Mouse (Mus musculus) bone marrow macrophage, adult 2 months (primary cell): ENCODE data around the gene Gm42517. TPM values are rescaled to one million over a fixed set of nuclear protein-coding genes. Genes with fewer than 3 reads are reported as not detected.

Experiments used
- H3K27ac ChIP-seq: 2 replicates; pipeline ENCODE4 v1.5.1; 2012; ENCODE audit warnings: low read depth, low read length; ENCODE audit not compliant: insufficient read depth
- H3K4me1 ChIP-seq: 2 replicates; pipeline ENCODE4 v1.6.1; 2012; ENCODE audit warnings: low read length; ENCODE audit not compliant: control insufficient read depth, insufficient read depth
- H3K4me3 ChIP-seq: 2 replicates; pipeline ENCODE4 v1.5.1; 2012; ENCODE audit warnings: mild to moderate bottlenecking, low read length, moderate library complexity; ENCODE audit not compliant: insufficient read depth
- CTCF ChIP-seq: IDR thresholded peaks from 2 replicates; pipeline ENCODE4 v1.5.1; 2012; ENCODE audit warnings: low read depth, mild to moderate bottlenecking, low read length, moderate library complexity
- POLR2A ChIP-seq: IDR thresholded peaks from 2 replicates; pipeline ENCODE4 v1.6.1; 2012; ENCODE audit warnings: mild to moderate bottlenecking, low read depth, low read length, borderline replicate concordance
- polyA plus RNA-seq: library from polyadenylated mRNA; stranded (reverse); fragments of >200 nt; gene quantifications from 2 replicates; pipeline ENCODE4 v1.2.4, GENCODE M21; 2012; ENCODE audit not compliant: missing spikeins, insufficient read depth, insufficient read length

The Gm42517 gene
- polyA plus RNA-seq, 1 experiment: not detected

DNA sequence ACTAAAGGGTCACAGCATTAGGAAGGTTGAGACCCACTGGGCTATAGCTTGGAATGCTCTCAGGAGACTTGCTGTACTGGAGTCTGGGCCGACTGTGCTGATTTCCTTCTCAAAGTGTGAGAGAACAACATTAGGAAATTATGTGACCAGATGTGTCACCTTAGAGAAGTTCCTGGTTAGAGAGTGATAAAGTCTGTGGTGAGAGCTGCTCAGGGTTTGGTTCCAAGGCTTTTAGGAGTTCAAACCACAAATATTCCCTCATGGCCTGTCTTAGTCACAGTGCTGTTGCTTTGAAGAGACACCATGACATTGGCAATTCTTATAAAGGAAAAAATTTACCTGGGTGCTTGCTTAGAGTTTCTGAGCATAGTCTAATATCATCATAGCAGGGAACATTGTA lies 8.3 kb upstream of the Gm42517 start:
- TF ChIP-seq CTCF (no peak), POLR2A (no peak)
- Histone ChIP-seq H3K4me1 (peaks cover 21% of the 10 kb centered on the region), H3K27ac (no peak overlapping the region), H3K4me3 (no peak overlapping the region)

DNA sequence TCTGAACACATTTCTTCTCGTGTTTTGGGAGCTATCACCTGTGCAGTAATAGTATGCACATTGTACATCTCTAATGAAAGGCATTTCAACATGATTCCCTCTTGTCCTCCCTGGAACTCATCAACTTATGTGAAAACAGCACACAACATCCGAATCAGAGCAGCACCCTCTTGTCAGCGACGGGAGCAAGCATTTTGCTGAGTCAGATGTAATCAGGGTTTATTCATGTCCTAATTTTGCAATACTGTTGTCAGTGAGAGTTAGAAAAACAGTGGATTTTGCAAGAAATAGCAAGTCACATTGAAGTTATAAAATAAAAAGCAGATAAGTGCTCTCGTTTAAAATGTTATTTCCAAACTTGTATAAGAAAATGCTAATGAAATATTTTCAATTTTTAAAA lies 6.4 kb upstream of the Gm42517 start:
- H3K4me3 ChIP-seq: no peak overlapping the region
- H3K4me1 ChIP-seq: peaks cover 21% of the 10 kb centered on the region
- no peak overlapping the region for H3K27ac ChIP-seq
- no peak for TF ChIP-seq POLR2A
- TF ChIP-seq CTCF: no peak

DNA sequence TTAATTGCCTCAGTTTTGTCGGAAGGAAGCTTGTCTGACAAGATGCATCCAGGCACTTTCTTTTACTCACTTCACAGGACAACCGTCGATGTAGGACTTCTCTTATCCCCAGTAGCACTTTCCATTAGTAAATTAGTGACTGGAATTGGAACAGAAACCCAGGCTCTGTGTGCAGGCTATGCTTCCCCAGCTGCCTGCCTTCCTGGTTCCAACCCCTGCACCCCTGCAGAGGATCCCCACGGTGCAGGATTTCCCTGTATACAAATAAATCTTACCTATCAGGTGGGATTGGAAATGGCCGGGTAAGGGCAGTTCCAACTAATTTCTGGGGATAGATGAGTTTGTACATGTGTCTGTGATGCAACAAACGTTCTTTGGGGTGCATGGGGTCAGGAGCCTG lies 2.2 kb upstream of the Gm42517 start:
- Histone ChIP-seq H3K27ac (no peak overlapping the region), H3K4me3 (no peak overlapping the region), H3K4me1 (peaks cover 13% of the 10 kb centered on the region)
- no peak for TF ChIP-seq POLR2A
- no peak for TF ChIP-seq CTCF

DNA sequence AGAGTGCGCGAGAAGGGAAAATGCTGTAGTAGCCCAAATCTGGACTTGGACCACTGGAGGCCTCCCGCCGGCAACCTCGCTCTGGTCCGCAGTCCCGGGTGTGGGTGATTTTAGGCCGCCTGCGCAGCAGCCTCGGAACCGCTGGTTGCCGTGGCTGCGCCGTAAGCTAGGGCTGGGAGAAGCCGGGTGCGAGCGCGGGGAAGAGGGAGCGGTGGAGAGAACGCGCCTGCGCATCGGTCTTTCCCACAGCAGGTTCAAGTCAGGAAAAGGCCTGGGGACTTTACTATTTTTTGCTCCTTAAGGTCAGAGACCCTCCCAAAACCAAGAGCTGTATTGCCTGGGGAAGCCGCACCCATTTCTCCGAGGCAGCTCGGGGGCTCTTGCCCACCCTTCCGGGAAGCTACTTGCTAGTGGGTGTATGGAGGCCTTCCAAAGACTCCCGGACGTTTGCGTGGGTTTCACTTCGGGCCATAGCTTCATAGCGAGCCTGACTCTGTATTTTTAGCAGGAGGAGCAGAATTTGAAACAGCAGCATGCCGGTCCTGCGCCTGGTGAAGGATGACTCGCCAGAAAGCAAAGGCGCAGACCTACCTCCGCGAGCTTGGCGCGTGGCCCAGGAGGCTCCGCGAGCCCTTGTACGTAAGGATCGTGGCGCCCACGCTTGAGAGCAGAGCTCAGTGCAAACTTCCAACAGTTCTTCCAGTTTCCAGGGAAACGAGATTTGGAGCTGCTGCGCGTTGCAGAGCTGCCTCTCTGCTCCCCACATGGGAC lies 1.3 kb upstream of the Gm42517 start:
- H3K27ac ChIP-seq: no peak overlapping the region
- TF ChIP-seq CTCF (no peak), POLR2A (no peak)
- peak overlapping the region; percentile 63 for H3K4me3 ChIP-seq
- peaks cover 6% of the 10 kb centered on the region for H3K4me1 ChIP-seq

DNA sequence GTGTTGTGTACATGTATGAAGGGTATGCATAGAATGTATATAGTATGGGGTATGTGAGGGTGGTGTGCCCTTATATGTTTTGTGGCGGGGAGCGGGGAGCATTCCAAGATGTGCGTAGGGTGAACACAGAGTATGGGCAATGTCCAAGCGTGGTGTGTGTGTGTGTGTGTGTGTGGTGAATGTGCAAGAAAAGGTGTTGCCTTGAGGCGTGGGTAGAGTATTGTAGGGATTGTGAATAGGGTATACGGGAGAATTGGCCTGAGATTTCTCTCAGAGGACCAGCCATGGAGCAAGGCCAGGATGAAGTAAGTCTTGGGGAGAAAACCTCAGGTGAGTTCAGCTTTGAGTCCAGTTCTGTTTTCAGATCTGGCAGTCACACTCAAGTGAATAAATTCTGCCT lies 724 bp upstream of the Gm42517 start:
- TF ChIP-seq POLR2A (no peak), CTCF (no peak)
- Histone ChIP-seq H3K4me1 (0 out of 2 replicates have a peak, but pooled peaks cover 2% of the 10 kb centered on the region), H3K4me3 (peak overlapping the region; percentile 63), H3K27ac (no peak overlapping the region)

DNA sequence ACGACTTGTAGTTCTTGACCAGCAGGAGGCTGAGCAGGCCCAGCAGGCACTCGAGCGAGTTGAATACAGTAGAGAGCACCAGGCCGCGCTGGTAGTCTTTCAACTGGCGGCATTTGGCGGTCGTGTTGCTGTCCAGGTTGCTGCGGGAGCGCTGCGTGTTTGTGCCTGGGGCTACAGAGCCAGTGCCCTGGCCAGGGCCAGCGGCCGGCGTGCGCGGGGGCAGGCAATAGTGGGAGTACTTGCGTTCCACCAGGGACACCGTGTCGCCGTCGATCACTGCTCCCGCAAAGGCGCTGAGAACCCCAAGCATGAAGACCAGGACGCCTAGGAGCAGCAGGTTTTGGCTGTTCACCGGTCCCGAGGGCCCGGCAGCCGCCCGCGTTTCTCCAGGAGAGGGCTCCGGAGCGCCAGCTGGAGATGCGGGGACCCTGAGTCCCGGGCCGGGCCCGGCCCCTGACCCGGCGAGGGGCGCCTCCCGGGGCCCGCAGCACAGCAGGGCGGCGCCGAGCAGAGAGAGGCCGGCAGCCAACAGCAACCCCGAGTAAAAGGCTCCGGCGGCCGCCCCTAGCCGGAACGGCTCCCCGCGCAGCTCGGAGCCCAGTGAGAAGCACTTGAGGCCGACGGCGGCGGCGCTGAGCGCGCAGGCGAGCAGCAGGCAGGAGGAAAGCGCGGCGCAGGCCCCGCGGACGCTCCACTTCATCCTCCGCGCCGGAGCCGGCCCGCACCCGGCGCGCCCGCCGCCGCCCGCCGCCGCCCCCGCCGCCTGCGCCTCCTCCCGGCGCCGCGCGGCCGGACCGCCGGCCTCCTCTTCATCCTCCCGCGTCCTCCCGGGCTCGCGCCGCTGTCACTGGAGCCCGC lies 509 bp downstream of the Gm42517 start:
- H3K4me3 ChIP-seq: peak overlapping the region; percentile 63
- H3K4me1 ChIP-seq: 0 out of 2 replicates have a peak, but pooled peaks cover 2% of the 10 kb centered on the region
- H3K27ac ChIP-seq: no peak overlapping the region
- TF ChIP-seq POLR2A: no peak
- TF ChIP-seq CTCF: no peak

DNA sequence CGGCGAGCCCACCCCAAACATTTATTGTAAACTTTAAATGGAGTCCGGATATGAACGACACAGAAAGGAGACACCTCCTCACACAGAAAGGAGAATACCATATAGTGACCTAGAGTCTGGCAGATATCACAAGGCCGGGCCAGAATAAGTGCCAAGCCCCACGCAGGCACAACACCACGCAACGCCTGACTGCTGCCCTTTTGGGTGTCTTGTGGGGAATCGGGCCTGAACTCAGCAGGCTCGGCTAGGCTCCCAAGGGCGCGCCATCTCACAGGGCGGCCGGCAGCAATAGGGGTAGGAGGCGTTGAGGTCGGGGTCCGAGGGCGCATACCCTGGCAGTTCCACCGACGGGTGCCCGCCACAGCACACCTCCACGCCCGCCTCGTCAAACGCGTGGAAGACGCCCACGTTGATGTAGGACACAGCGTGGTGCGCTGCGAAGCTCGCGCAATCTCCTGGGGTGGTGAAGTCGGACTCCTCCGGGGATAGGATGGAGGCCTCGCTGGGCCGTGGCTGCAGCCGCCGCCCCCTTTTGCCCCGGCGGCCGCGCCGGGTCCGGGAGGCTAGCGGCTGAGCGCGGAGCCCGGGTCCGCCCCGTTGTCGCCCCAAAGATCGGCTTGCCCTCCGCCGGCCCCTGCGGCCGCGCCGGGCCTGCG lies 1.3 kb downstream of the Gm42517 start:
- Histone ChIP-seq H3K4me3 (peak overlapping the region; percentile 63), H3K27ac (no peak overlapping the region), H3K4me1 (0 out of 2 replicates have a peak, but pooled peaks cover 2% of the 10 kb centered on the region)
- TF ChIP-seq CTCF (no peak), POLR2A (no peak)

DNA sequence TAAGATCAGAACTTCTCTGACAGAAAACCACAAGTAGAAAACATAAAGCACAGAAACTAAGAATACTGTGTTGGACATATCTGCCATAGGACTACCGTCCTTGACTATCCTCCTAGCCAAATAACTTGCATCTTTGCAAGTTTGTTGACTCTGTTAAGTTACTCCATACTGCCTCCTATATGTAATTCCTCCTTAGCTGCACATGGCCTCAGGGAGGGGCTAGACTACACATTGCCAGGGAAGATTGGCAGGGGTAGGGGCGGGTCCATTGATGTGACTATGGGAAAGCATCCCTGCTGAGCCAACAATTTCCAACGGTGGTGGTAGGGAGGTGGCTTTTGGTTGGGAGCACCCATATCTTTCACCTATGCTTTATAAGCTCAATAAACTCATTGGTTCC lies 5.4 kb downstream of the Gm42517 start:
- no peak overlapping the region for H3K27ac ChIP-seq
- no peak overlapping the region for H3K4me3 ChIP-seq
- TF ChIP-seq CTCF (no peak), POLR2A (no peak)
- H3K4me1 ChIP-seq: peaks cover 13% of the 10 kb centered on the region

DNA sequence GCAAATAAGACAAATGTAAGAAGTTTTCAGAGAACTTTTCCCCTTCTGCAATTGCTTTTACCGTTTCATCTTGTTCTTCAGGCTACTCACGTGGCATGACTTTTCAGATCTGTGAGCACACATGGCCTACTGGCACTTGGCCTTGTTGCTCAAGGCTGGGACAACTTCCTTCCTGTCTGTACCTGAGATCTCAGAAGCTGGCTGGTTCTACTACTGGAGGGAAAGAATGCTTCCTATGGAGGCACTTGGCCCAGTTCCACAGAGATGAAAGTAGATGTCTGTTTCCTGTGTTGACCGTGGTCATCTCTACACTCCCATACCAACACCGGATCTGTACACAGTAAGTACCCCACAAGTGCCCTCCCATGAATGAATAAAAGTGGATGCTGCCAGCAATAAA lies 7.5 kb downstream of the Gm42517 start:
- Histone ChIP-seq H3K4me3 (no peak overlapping the region), H3K27ac (no peak overlapping the region), H3K4me1 (peaks cover 15% of the 10 kb centered on the region)
- no peak for TF ChIP-seq CTCF
- no peak for TF ChIP-seq POLR2A

DNA sequence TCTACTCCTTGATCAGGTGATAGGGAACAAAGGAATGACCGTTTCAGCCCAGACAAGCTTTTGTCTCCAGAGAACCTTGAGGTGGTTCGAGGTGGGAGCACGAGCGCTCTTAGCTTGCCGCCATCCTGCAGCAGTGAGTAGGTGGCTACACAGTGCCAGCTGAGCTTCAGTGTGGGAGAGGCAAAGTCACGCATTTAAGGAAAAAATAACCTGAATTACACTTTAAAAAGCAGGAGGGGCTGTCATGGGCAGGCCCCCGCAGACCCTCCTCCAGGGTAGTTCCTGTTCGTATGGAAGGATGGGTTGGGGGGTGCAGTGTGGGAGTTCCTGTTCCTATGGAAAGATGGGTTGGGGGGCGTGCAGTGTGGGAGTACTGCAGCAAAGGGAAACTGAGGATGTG lies 8.2 kb downstream of the Gm42517 start:
- TF ChIP-seq CTCF (no peak), POLR2A (no peak)
- no peak overlapping the region for H3K27ac ChIP-seq
- H3K4me1 ChIP-seq: peaks cover 15% of the 10 kb centered on the region
- H3K4me3 ChIP-seq: no peak overlapping the region
